In genomic region chr8:126728135-126728534, GRCm38 (mm10) we compare ENCODE assay signal across 30 mouse cellular contexts.
DNase-seq lines count a peak whose midpoint lies in the region; ATAC-seq lines count a peak whose summit lies in the region.
"Had no signal": no experiment of that assay in that cellular context is flagged by ENCODE, and none has a peak within 500 bp of the region (broad histone marks: within the 10 kb centered on the region; RNA-seq: fewer than 3 reads in every experiment).

No protein-coding gene starts in this region.

- peaks cover 32% of the 10 kb centered on the region for H3K4me1 ChIP-seq in limb, embryonic 15.5 days
- peaks cover 12% of the 10 kb centered on the region for H3K4me1 ChIP-seq in limb, embryonic 10.5 days
- peaks cover 14% of the 10 kb centered on the region for H3K4me1 ChIP-seq in lung, embryonic 16.5 days (replicated peaks; ENCODE audit: control insufficient read depth, insufficient read depth, low read length)
- H3K4me1 ChIP-seq: heart, embryonic 15.5 days; liver, embryonic 13.5 days had no signal

- no peaks in the 10 kb centered on the region for H3K9me3 ChIP-seq in limb, embryonic 15.5 days
- no peaks in the 10 kb centered on the region for H3K9me3 ChIP-seq in limb, embryonic 10.5 days (replicated peaks)
- 0 out of 2 replicates have a peak, but pooled peaks cover 2% of the 10 kb centered on the region for H3K9me3 ChIP-seq in lung, embryonic 16.5 days (ENCODE audit: control insufficient read depth, low read length)
- H3K9me3 ChIP-seq: embryonic facial prominence, embryonic 15.5 days; forebrain, embryonic 13.5 days; heart, embryonic 15.5 days; hindbrain, embryonic 12.5 days; intestine, embryonic 15.5 days; liver, embryonic 13.5 days; midbrain, embryonic 15.5 days had no signal

- H3K4me2 ChIP-seq in limb, embryonic 15.5 days, result no peak overlapping the region
- H3K4me2 ChIP-seq in lung, embryonic 16.5 days (ENCODE audit: low read depth, low read length), result no peak overlapping the region
- H3K4me2 ChIP-seq: embryonic facial prominence, embryonic 15.5 days; forebrain, embryonic 13.5 days; heart, embryonic 15.5 days; hindbrain, embryonic 12.5 days; intestine, embryonic 15.5 days; liver, embryonic 13.5 days; midbrain, embryonic 15.5 days had no signal

- no peaks in the 10 kb centered on the region for H3K27me3 ChIP-seq in limb, embryonic 15.5 days
- no peaks in the 10 kb centered on the region for H3K27me3 ChIP-seq in limb, embryonic 10.5 days (ENCODE audit: low read depth, poor library complexity, severe bottlenecking)
- H3K27me3 ChIP-seq in lung, embryonic 16.5 days (ENCODE audit: control insufficient read depth, insufficient read depth, low read depth, low read length), result no peaks in the 10 kb centered on the region
- H3K27me3 ChIP-seq: embryonic facial prominence, embryonic 15.5 days; forebrain, embryonic 13.5 days; heart, embryonic 15.5 days; hindbrain, embryonic 12.5 days; intestine, embryonic 15.5 days; liver, embryonic 13.5 days; midbrain, embryonic 15.5 days; Patski had no signal

- H3K4me3 ChIP-seq in limb, embryonic 15.5 days, result no peak overlapping the region
- H3K4me3 ChIP-seq in limb, embryonic 10.5 days, result no peak overlapping the region
- no peak overlapping the region for H3K4me3 ChIP-seq in lung, embryonic 16.5 days (ENCODE audit: low read length)
- H3K4me3 ChIP-seq: embryonic facial prominence, embryonic 10.5 days; embryonic facial prominence, embryonic 15.5 days; forebrain, embryonic 13.5 days; heart, embryonic 10.5 days; heart, embryonic 15.5 days; hindbrain, embryonic 12.5 days; intestine, embryonic 15.5 days; liver, embryonic 13.5 days; midbrain, embryonic 15.5 days had no signal

- no peaks in the 10 kb centered on the region for H3K36me3 ChIP-seq in limb, embryonic 15.5 days
- no peaks in the 10 kb centered on the region for H3K36me3 ChIP-seq in limb, embryonic 10.5 days
- no peaks in the 10 kb centered on the region for H3K36me3 ChIP-seq in lung, embryonic 16.5 days (ENCODE audit: control insufficient read depth, insufficient read depth, low read length)
- H3K36me3 ChIP-seq: embryonic facial prominence, embryonic 10.5 days; embryonic facial prominence, embryonic 15.5 days; heart, embryonic 10.5 days; heart, embryonic 15.5 days; hindbrain, embryonic 12.5 days; intestine, embryonic 15.5 days; liver, embryonic 13.5 days; midbrain, embryonic 15.5 days had no signal

- 89% methylated on average over 5 of the region's 5 CpGs for WGBS in limb, embryonic 15.5 days
- WGBS in limb, embryonic 10.5 days, result 89% methylated on average over 5 of the region's 5 CpGs
- 61% methylated on average over 5 of the region's 5 CpGs for WGBS in lung, embryonic 16.5 days

- no peak overlapping the region for H3K9ac ChIP-seq in limb, embryonic 15.5 days
- no peak overlapping the region for H3K9ac ChIP-seq in lung, embryonic 16.5 days (ENCODE audit: low read length)
- H3K9ac ChIP-seq: embryonic facial prominence, embryonic 15.5 days; forebrain, embryonic 13.5 days; heart, embryonic 15.5 days; hindbrain, embryonic 12.5 days; intestine, embryonic 15.5 days; liver, embryonic 13.5 days; midbrain, embryonic 15.5 days had no signal

- peak overlapping the region; percentile 61 for H3K27ac ChIP-seq in limb, embryonic 15.5 days
- H3K27ac ChIP-seq in limb, embryonic 10.5 days, result no peak overlapping the region
- peak overlapping the region; percentile 66 for H3K27ac ChIP-seq in lung, embryonic 16.5 days (ENCODE audit: low read length)
- H3K27ac ChIP-seq: embryonic facial prominence, embryonic 10.5 days; embryonic facial prominence, embryonic 15.5 days; forebrain, embryonic 13.5 days; heart, embryonic 15.5 days; hindbrain, embryonic 12.5 days; hindbrain, postnatal 0 days; intestine, embryonic 15.5 days; liver, embryonic 13.5 days; macrophage; midbrain, embryonic 15.5 days had no signal

- DNase-seq in limb, embryonic 10.5 days (ENCODE audit: low spot score), result no peak
- peak; percentile 22 for DNase-seq in adipocyte (ENCODE audit: low spot score)
- DNase-seq in lung, postnatal 36 days, result peak; percentile 68
- no peak for DNase-seq in adrenal gland, adult 2 months
- DNase-seq in ovary, postnatal 14 days (ENCODE audit: low spot score), result no peak
- DNase-seq: adrenal gland, postnatal 25 days; cerebellum, adult 11-12 months; cerebellum, postnatal 14 days; gastrocnemius, postnatal 10 days; kidney, adult 2 months; kidney, postnatal 10 days; layer of hippocampus, adult 9-11 months; liver, embryonic 13.5 days; right cerebral cortex, adult 18-20 months; spleen, adult 18-20 months; thymus, adult 18-20 months; thymus, postnatal 25 days had no signal

- ATAC-seq in limb, embryonic 15.5 days (ENCODE audit: insufficient number of reproducible peaks, low FRiP score, low TSS enrichment, low read depth), result no peak
- ATAC-seq in lung, embryonic 16.5 days (ENCODE audit: low read depth), result peak; percentile 39; the same call in 1 of the 2 replicates
- ATAC-seq: forebrain, embryonic 13.5 days; hindbrain, postnatal 0 days; intestine, embryonic 15.5 days; midbrain, embryonic 15.5 days; Patski had no signal

Comparison
In these comparisons a context has a peak if more than half of its experiments do, and no peak if none do; other contexts are left out.
1. DNase-seq: peak in adipocyte (single experiment) and lung, postnatal 36 days (single experiment); none in limb, embryonic 10.5 days (single experiment), adrenal gland, adult 2 months (single experiment) and ovary, postnatal 14 days (single experiment).